Mouse (Mus musculus): Measurements from ENCODE around the gene Sgms1. TPM values are rescaled to one million over a fixed set of nuclear protein-coding genes. Genes with fewer than 3 reads are reported as not detected.

The Sgms1 gene
- polyA plus RNA-seq, 1 experiment from 2014 or later = 28.8 TPM

DNA sequence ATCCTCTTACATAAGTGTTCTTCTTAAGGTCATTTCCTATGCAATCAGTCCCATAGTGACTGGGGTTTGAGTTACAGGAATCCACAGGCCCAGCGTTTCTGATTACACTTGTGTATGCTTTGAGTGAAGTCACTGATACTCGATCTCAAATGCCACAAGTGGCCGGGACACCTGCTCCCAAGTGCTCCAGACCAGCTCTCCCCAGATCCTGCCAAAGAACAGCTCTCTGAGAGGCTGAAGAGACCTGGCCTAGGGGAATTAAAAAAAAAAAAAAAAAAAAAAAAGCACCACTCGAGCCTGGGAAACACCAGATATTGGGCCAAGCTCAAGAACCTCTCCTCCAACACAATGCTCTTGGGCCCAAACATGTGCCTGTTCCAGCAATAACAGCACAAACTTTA lies 62.9 kb downstream of the Sgms1 start:
- no peak overlapping the region for H3K27ac ChIP-seq (ENCODE audit: low read length)
- no peak for ATAC-seq (ENCODE audit: low read depth)

DNA sequence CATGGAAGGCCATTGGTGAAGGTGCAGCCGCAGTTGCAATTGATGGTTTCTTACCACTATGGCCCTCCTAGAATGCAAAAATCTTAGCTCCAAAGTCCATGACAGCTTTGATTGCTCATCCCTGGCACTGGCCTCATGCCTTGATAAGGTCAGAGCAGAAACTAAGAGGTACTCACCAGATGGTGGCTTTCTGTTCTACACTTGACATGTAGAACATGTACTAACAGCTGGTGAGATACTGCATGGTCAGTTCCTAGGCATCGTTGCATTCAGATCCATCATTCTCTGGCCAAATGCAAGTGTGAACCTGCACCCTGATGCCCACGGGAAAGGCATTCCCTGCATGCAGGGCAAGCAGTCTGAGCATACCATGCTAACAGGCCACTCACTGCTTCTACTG lies 63.4 kb downstream of the Sgms1 start:
- Histone ChIP-seq H3K27ac (ENCODE audit: low read length) (no peak overlapping the region), H3K4me1 (ENCODE audit: control insufficient read depth, low read depth, low read length) (peaks cover 6% of the 10 kb centered on the region), H3K9me3 (replicated peaks; ENCODE audit: control insufficient read depth, low read length) (no peaks in the 10 kb centered on the region), H3K4me2 (ENCODE audit: low read depth, low read length) (no peak overlapping the region), H3K4me3 (ENCODE audit: low read depth, low read length) (no peak overlapping the region), H3K9ac (ENCODE audit: low read depth, low read length) (no peak overlapping the region), H3K36me3 (ENCODE audit: control insufficient read depth, insufficient read depth) (no peaks in the 10 kb centered on the region), H3K27me3 (ENCODE audit: control insufficient read depth, insufficient read depth, low read depth, low read length) (no peaks in the 10 kb centered on the region)
- no peak for ATAC-seq (ENCODE audit: low read depth)
- WGBS (ENCODE audit: insufficient replicate concordance) = 51% methylated on average over 3 of the region's 3 CpGs

More for the DNA sequence above, 62.9 kb downstream of the Sgms1 start:
- Histone ChIP-seq H3K4me1 (ENCODE audit: control insufficient read depth, low read depth, low read length) (peaks cover 6% of the 10 kb centered on the region), H3K9me3 (replicated peaks; ENCODE audit: control insufficient read depth, low read length) (no peaks in the 10 kb centered on the region), H3K36me3 (ENCODE audit: control insufficient read depth, insufficient read depth) (no peaks in the 10 kb centered on the region), H3K4me2 (ENCODE audit: low read depth, low read length) (no peak overlapping the region), H3K27me3 (ENCODE audit: control insufficient read depth, insufficient read depth, low read depth, low read length) (no peaks in the 10 kb centered on the region), H3K4me3 (ENCODE audit: low read depth, low read length) (no peak overlapping the region), H3K9ac (ENCODE audit: low read depth, low read length) (no peak overlapping the region)
- WGBS (ENCODE audit: insufficient replicate concordance) = 23% methylated on average over 4 of the region's 4 CpGs

DNA sequence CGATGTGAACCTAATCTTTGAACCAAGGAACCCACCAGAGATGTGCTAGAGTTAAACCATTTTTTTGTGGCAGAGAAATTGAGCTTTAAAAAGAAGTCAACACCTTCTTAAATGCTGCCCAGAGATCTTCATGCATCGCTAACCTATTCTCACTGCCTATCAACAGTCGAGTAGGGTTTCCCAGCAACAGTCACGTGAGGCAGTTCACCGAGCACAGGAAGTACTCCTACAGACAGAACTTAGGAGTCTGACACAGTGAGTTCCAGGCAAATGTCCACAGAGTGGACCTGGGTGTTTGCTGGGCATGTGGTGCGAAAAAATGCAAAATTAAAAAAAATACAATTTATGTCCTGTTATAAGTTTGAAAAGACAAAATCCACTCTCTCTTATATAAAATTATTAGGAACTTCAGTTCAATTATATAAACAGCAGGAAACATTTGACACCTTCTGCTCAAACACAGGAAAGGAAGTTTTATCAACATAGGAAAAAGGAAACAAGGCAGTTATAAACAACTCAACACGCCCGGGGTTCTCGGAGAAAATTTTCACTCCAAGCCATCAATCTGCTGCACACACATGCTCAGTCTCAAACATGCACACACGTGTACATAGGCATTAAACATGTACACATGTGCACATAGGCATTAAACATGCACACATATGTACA lies 64.3 kb downstream of the Sgms1 start:
- H3K4me1 ChIP-seq (ENCODE audit: control insufficient read depth, low read depth, low read length) = peaks cover 3% of the 10 kb centered on the region
- H3K9me3 ChIP-seq (replicated peaks; ENCODE audit: control insufficient read depth, low read length) = no peaks in the 10 kb centered on the region
- H3K36me3 ChIP-seq (ENCODE audit: control insufficient read depth, insufficient read depth) = no peaks in the 10 kb centered on the region
- H3K4me2 ChIP-seq (ENCODE audit: low read depth, low read length) = no peak overlapping the region
- no peak overlapping the region for H3K4me3 ChIP-seq (ENCODE audit: low read depth, low read length)
- no peak overlapping the region for H3K9ac ChIP-seq (ENCODE audit: low read depth, low read length)
- ATAC-seq (ENCODE audit: low read depth) = no peak
- 26% methylated on average over 10 of the region's 10 CpGs for WGBS (ENCODE audit: insufficient replicate concordance)
- no peak overlapping the region for H3K27ac ChIP-seq (ENCODE audit: low read length)
- no peaks in the 10 kb centered on the region for H3K27me3 ChIP-seq (ENCODE audit: control insufficient read depth, insufficient read depth, low read depth, low read length)

DNA sequence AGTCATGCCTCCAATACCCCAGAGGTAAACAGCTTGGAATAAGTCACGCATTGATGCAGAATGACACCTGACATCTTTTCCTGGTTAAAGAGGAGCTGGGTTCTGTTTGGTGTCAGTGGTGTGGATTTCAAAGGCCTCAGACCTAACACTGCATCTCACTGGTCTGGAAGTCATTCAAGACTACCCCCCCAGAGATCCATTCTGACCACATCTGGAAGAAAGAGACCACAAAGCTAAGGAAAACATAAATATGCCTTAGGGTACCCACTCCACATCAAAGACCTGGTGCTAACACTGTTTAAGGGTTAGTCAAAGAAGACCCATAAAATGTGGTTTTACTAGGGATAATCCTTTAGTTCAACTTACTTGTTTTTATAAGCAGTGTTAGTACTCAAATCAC lies 65.0 kb downstream of the Sgms1 start:
- Histone ChIP-seq H3K4me2 (ENCODE audit: low read depth, low read length) (no peak overlapping the region), H3K27me3 (ENCODE audit: control insufficient read depth, insufficient read depth, low read depth, low read length) (no peaks in the 10 kb centered on the region), H3K9ac (ENCODE audit: low read depth, low read length) (no peak overlapping the region), H3K9me3 (replicated peaks; ENCODE audit: control insufficient read depth, low read length) (no peaks in the 10 kb centered on the region), H3K27ac (ENCODE audit: low read length) (no peak overlapping the region), H3K4me3 (ENCODE audit: low read depth, low read length) (no peak overlapping the region), H3K4me1 (ENCODE audit: control insufficient read depth, low read depth, low read length) (peaks cover 8% of the 10 kb centered on the region), H3K36me3 (ENCODE audit: control insufficient read depth, insufficient read depth) (no peaks in the 10 kb centered on the region)
- no peak for ATAC-seq (ENCODE audit: low read depth)
- WGBS (ENCODE audit: insufficient replicate concordance) = 78% methylated on average over 1 of the region's 1 CpGs

DNA sequence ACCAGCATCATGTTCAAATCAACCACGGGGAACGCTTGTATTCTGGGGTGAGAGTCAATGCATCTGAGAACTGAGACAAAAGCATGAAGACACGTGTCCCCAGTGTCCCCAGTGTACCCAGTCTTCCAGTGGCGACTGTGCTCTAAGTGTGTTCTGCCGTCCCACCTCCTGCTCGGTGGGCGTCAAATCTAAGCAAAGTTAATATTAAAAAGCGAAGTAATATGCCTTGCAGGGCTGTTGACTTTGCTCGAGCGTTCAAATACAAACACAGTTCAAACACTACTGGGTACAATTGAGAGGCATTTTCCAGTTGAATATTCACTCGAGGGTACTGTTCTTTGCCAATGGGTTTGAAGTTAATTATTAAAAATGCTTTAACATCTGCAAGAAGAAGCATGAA lies 66.4 kb downstream of the Sgms1 start:
- Histone ChIP-seq H3K27ac (ENCODE audit: low read length) (peak overlapping the region; percentile 3; the same call in 1 of the 2 replicates), H3K36me3 (ENCODE audit: control insufficient read depth, insufficient read depth) (no peaks in the 10 kb centered on the region), H3K4me2 (ENCODE audit: low read depth, low read length) (peak overlapping the region; percentile 30), H3K9ac (ENCODE audit: low read depth, low read length) (no peak overlapping the region), H3K27me3 (ENCODE audit: control insufficient read depth, insufficient read depth, low read depth, low read length) (no peaks in the 10 kb centered on the region), H3K9me3 (replicated peaks; ENCODE audit: control insufficient read depth, low read length) (no peaks in the 10 kb centered on the region), H3K4me3 (ENCODE audit: low read depth, low read length) (peak overlapping the region; percentile 7; the same call in 1 of the 2 replicates), H3K4me1 (ENCODE audit: control insufficient read depth, low read depth, low read length) (peaks cover 14% of the 10 kb centered on the region)
- peak; percentile 62 for ATAC-seq (ENCODE audit: low read depth)
- WGBS (ENCODE audit: insufficient replicate concordance) = 64% methylated on average over 11 of the region's 11 CpGs

DNA sequence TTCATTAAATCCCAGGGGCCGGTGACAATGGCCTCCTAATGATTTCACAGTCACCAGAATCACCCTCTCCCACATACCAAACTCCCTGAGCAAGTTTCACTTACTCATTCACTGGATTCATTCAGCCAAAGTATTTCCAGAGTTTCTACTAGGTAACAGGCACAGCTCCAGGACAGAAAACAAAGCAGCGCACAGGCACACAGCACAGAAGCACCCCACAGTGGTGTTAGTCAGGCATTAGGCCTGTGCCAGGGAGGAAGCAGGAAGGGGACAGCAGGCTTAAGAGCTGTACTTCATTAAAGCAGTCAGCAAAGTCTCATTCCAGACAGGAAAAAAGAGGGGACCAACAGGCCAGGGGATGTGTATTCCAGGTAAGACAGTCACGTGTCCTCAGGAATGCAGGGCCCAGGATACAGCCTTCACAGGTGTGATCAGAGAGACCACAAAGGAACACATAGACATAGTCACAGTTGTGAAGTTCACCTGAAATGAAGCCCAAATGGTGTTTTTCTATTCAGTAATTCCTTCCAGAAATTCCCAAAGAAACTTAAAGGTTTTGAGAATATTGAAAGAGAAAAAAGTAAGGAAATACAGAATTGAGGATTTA lies 67.0 kb downstream of the Sgms1 start:
- Histone ChIP-seq H3K27me3 (ENCODE audit: control insufficient read depth, insufficient read depth, low read depth, low read length) (no peaks in the 10 kb centered on the region), H3K4me1 (ENCODE audit: control insufficient read depth, low read depth, low read length) (peaks cover 14% of the 10 kb centered on the region), H3K4me2 (ENCODE audit: low read depth, low read length) (peak overlapping the region; percentile 30), H3K4me3 (ENCODE audit: low read depth, low read length) (peak overlapping the region; percentile 7), H3K36me3 (ENCODE audit: control insufficient read depth, insufficient read depth) (no peaks in the 10 kb centered on the region), H3K9ac (ENCODE audit: low read depth, low read length) (no peak overlapping the region), H3K27ac (ENCODE audit: low read length) (peak overlapping the region; percentile 26), H3K9me3 (replicated peaks; ENCODE audit: control insufficient read depth, low read length) (no peaks in the 10 kb centered on the region)
- WGBS (ENCODE audit: insufficient replicate concordance) = 61% methylated on average over 3 of the region's 3 CpGs
- peak; percentile 38 for ATAC-seq (ENCODE audit: low read depth)

DNA sequence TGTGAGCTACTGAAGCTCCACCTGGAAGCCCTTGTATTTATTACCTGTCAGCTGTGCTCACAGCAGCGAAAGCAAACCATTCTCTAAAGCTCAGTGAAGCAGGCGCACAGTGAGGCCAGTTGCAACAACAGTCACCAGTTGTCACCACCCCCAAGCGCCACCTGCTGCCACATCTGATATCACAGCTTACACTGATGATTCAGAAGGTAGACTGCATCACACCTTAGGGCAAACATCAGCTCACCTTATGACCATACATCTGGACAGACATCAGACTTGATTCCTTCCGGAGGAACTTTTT lies 69.2 kb downstream of the Sgms1 start:
- Histone ChIP-seq H3K9ac (ENCODE audit: low read depth, low read length) (no peak overlapping the region), H3K4me3 (ENCODE audit: low read depth, low read length) (no peak overlapping the region), H3K4me1 (ENCODE audit: control insufficient read depth, low read depth, low read length) (peaks cover 18% of the 10 kb centered on the region), H3K4me2 (ENCODE audit: low read depth, low read length) (peak overlapping the region; percentile 27; the same call in 1 of the 2 replicates), H3K27me3 (ENCODE audit: control insufficient read depth, insufficient read depth, low read depth, low read length) (no peaks in the 10 kb centered on the region), H3K27ac (ENCODE audit: low read length) (peak overlapping the region; percentile 24; the same call in 1 of the 2 replicates), H3K9me3 (replicated peaks; ENCODE audit: control insufficient read depth, low read length) (no peaks in the 10 kb centered on the region), H3K36me3 (ENCODE audit: control insufficient read depth, insufficient read depth) (no peaks in the 10 kb centered on the region)
- ATAC-seq (ENCODE audit: low read depth) = peak; percentile 30; the same call in 1 of the 2 replicates
- WGBS (ENCODE audit: insufficient replicate concordance) = 48% methylated on average over 4 of the region's 4 CpGs

DNA sequence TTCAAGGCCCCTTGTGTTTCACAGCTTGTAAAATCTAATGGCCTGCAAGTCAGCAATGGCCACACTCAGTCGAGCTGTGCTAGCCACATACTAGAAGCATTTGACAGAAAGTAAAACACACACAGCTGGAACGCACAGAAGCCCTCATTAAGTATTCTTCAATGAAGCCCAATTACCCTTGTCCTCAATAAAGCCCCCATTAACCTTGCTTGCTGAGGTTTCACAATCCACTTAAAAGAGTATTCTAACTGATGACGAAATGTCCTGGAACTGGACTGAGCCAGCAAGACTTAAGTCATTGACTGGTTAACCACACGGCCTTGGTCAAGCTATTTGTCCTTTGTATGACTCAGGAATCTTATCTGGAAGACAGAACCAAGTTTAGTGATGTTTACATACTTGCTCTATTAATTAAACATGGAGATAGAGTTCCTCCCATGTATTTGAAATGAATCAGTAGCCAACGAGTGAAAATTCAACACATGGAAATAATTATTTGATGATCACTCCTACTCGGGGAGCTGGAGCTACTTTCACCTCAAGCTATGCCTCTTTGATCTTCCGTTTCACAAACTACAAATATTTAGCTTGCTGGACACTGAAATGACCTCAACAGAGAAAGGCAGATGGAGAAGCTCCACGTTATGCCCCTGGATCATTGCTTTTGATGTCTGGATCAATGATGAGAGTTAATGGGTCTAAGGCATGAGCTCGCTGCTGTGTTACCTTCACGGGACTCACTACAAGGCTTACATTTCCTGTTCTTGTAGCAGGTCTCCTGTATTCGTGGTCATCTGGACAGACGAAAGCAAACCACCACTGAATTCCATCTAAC lies 69.8 kb downstream of the Sgms1 start:
- no peak for ATAC-seq (ENCODE audit: low read depth)
- H3K27ac ChIP-seq (ENCODE audit: low read length) = peak overlapping the region; percentile 24; the same call in 1 of the 2 replicates
- H3K4me2 ChIP-seq (ENCODE audit: low read depth, low read length) = peak overlapping the region; percentile 27; the same call in 1 of the 2 replicates

DNA sequence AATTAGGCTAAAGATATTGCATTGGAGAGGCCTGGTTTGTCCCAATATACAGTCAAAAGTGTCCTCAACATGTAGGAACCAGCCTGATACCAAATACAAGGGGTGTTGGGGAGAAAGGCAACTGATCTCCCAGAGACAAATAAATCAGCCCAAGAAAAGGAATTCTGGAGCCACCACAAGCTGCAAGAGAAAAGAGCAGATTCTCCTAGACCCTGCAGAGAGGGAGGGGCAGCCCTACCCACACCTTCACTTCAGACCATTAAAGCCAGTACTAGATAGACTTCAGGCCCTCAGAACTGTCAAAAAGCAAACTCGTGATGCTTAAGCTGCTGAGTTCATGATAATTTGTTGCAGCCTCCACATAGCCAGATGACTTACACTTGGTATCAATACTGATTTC lies 70.5 kb downstream of the Sgms1 start:
- Histone ChIP-seq H3K9ac (ENCODE audit: low read depth, low read length) (no peak overlapping the region), H3K4me1 (ENCODE audit: control insufficient read depth, low read depth, low read length) (peaks cover 16% of the 10 kb centered on the region), H3K9me3 (replicated peaks; ENCODE audit: control insufficient read depth, low read length) (no peaks in the 10 kb centered on the region), H3K4me2 (ENCODE audit: low read depth, low read length) (no peak overlapping the region), H3K27ac (ENCODE audit: low read length) (no peak overlapping the region), H3K4me3 (ENCODE audit: low read depth, low read length) (no peak overlapping the region), H3K36me3 (ENCODE audit: control insufficient read depth, insufficient read depth) (no peaks in the 10 kb centered on the region), H3K27me3 (ENCODE audit: control insufficient read depth, insufficient read depth, low read depth, low read length) (no peaks in the 10 kb centered on the region)
- WGBS (ENCODE audit: insufficient replicate concordance) = 44% methylated on average over 1 of the region's 1 CpGs
- ATAC-seq (ENCODE audit: low read depth) = no peak

More for the DNA sequence above, 69.8 kb downstream of the Sgms1 start:
- no peaks in the 10 kb centered on the region for H3K36me3 ChIP-seq (ENCODE audit: control insufficient read depth, insufficient read depth)
- 52% methylated on average over 12 of the region's 12 CpGs for WGBS (ENCODE audit: insufficient replicate concordance)
- H3K9ac ChIP-seq (ENCODE audit: low read depth, low read length) = no peak overlapping the region
- no peak overlapping the region for H3K4me3 ChIP-seq (ENCODE audit: low read depth, low read length)
- no peaks in the 10 kb centered on the region for H3K9me3 ChIP-seq (replicated peaks; ENCODE audit: control insufficient read depth, low read length)
- H3K27me3 ChIP-seq (ENCODE audit: control insufficient read depth, insufficient read depth, low read depth, low read length) = no peaks in the 10 kb centered on the region
- peaks cover 18% of the 10 kb centered on the region for H3K4me1 ChIP-seq (ENCODE audit: control insufficient read depth, low read depth, low read length)

Data from liver, embryonic 16.5 days (tissue).